Mouse (Mus musculus): ENCODE results near the gene 4930415O20Rik.

DNA sequence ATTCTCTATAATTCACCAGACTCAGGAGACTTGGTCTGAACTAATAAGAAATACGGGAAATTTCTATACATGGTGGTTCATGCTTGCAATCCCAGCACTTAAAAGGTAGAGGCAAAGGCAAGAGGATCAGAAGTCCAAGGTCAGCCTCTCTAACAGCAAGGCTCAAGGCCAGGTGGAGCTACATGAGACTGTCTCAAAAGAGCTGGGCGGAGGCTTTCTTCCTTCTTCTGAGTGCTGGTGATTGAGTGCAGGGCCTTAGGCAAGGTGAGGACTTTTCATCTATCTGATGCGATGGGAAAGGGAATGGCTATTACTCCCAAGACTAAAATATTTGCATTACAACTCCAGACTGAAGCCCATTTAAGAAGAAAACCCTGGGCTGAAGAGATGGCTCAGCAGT, 25.7 kb upstream of the 4930415O20Rik start:
- TF ChIP-seq CTCF (IDR thresholded peaks at IDR 0.05; ENCODE audit: low read depth, low read length) (no peak), POLR2A (IDR thresholded peaks at IDR 0.05; ENCODE audit: borderline replicate concordance, low read depth, low read length) (no peak)
